Mouse (Mus musculus) adipocyte (in vitro differentiated cells): ENCODE measurements at regions not wholly inside any gene's neighbourhood (a gene's known extent, or its start where the extent isn't known, plus 50 kb on each side); places are given as distances from the start of the nearest gene placed in this dataset.
A peak's percentile ranks its signal among the peaks of the same experiment; 100 is the strongest.
"Not testable (repeated sequence)": the region's sequence is repeated elsewhere in the genome, so short reads cannot be mapped to it uniquely, and the experiment has no call there.

ENCODE experiments used
- DNase-seq: peaks from one replicate; pipeline ENCODE4 v3.0.0-alpha.2; 2016; ENCODE audit warnings: low spot score

- peak; percentile 48 for DNase-seq
Measured at GRCm38 (mm10) chr6:84317026-84317425, 276.7 kb downstream of the Cyp26b1 start.

- no peak for DNase-seq
Measured at GRCm38 (mm10) chr6:84315175-84315912, 278.4 kb downstream of the Cyp26b1 start.

- DNase-seq = peak; percentile 30
Measured at GRCm38 (mm10) chr6:84313797-84314196, 279.9 kb downstream of the Cyp26b1 start.

GRCm38 (mm10) chr6:84310635-84311241, 283.0 kb downstream of the Cyp26b1 start:
- DNase-seq = no peak

GRCm38 (mm10) chr6:84307556-84307955, 286.2 kb downstream of the Cyp26b1 start:
- no peak for DNase-seq

GRCm38 (mm10) chr6:84306585-84306984, 287.1 kb downstream of the Cyp26b1 start:
- no peak for DNase-seq

GRCm38 (mm10) chr6:84305093-84305492, 288.6 kb downstream of the Cyp26b1 start:
- DNase-seq = no peak

- DNase-seq = not testable (repeated sequence)
Measured at GRCm38 (mm10) chr6:84302916-84303315, 290.8 kb downstream of the Cyp26b1 start.

GRCm38 (mm10) chr6:84299936-84300335, 291.5 kb downstream of the Dysf start:
- DNase-seq = no peak

- no peak for DNase-seq
Measured at GRCm38 (mm10) chr6:84299146-84299545, 290.8 kb downstream of the Dysf start.

- not testable (repeated sequence) for DNase-seq
Measured at GRCm38 (mm10) chr6:84273907-84274306, 265.5 kb downstream of the Dysf start.

- peak; percentile 60 for DNase-seq
Measured at GRCm38 (mm10) chr6:84272520-84273311, 264.3 kb downstream of the Dysf start.

GRCm38 (mm10) chr6:84271966-84272365, 263.6 kb downstream of the Dysf start:
- no peak for DNase-seq

GRCm38 (mm10) chr6:84271441-84271840, 263.1 kb downstream of the Dysf start:
- DNase-seq = no peak

GRCm38 (mm10) chr6:84270518-84271165, 262.3 kb downstream of the Dysf start:
- peak; percentile 77 for DNase-seq

GRCm38 (mm10) chr6:84269478-84269877, 261.1 kb downstream of the Dysf start:
- DNase-seq = no peak

- no peak for DNase-seq
Measured at GRCm38 (mm10) chr6:84269023-84269422, 260.6 kb downstream of the Dysf start.

- peak; percentile 74 for DNase-seq
Measured at GRCm38 (mm10) chr6:84268111-84268510, 259.7 kb downstream of the Dysf start.

- DNase-seq = no peak
Measured at GRCm38 (mm10) chr6:84267526-84267925, 259.1 kb downstream of the Dysf start.

- DNase-seq = peak; percentile 90
Measured at GRCm38 (mm10) chr6:84266736-84267135, 258.3 kb downstream of the Dysf start.

- DNase-seq = no peak
Measured at GRCm38 (mm10) chr6:84264681-84265080, 256.3 kb downstream of the Dysf start.

GRCm38 (mm10) chr6:84263686-84264085, 255.3 kb downstream of the Dysf start:
- DNase-seq = no peak
